Comparison of ENCODE assay signal across 23 mouse cellular contexts in the genomic region with DNA sequence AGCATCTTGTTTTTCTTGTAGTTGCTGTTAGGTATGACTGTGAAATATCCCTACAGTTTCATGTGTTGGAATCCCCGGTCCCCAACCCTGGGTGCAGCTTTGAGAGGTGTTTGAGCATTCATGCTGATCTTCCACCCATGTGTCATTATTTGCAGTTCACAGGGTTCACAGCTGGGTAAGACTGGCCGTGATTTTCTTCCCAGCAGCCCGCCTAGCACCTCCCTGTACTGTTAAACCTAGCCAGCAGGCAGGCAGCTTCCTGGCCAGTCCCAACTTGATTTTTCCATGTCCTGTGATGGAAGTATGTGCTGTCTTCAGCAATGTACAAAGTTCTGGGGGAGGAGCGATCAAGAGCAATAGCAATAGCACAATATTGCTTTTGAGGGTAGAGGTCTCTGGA.
DNase-seq lines count a peak whose midpoint lies in the region; ATAC-seq and TF ChIP-seq lines count a peak whose summit lies in the region.
"Had no signal": no experiment of that assay in that cellular context is flagged by ENCODE, and none has a peak within 500 bp of the region (broad histone marks: within the 10 kb centered on the region; RNA-seq: fewer than 3 reads in every experiment).

No protein-coding gene starts in this region.

- H3K4me3 ChIP-seq in kidney, postnatal 0 days (replicated peaks; ENCODE audit: low read depth, low read length) = no peak overlapping the region
- H3K4me3 ChIP-seq in lung, embryonic 16.5 days (ENCODE audit: low read length) = no peak overlapping the region
- H3K4me3 ChIP-seq in stomach, embryonic 16.5 days (replicated peaks; ENCODE audit: low read length) = no peak overlapping the region
- no peak overlapping the region for H3K4me3 ChIP-seq in stomach, postnatal 0 days (ENCODE audit: low read depth, low read length)
- H3K4me3 ChIP-seq: embryonic facial prominence, embryonic 12.5 days; embryonic facial prominence, embryonic 15.5 days; gastrocnemius, adult 2 months; heart, adult 2 months; hindbrain, embryonic 12.5 days; hindbrain, embryonic 15.5 days had no signal

- H3K4me1 ChIP-seq in kidney, postnatal 0 days (replicated peaks; ENCODE audit: insufficient read depth, low read length) = no peaks in the 10 kb centered on the region
- H3K4me1 ChIP-seq in lung, embryonic 16.5 days (replicated peaks; ENCODE audit: control insufficient read depth, insufficient read depth, low read length) = peaks cover 2% of the 10 kb centered on the region; the same call in 1 of the 2 replicates
- H3K4me1 ChIP-seq in stomach, embryonic 16.5 days (ENCODE audit: control insufficient read depth, insufficient read depth, low read length) = no peaks in the 10 kb centered on the region; the same call in 1 of the 2 replicates
- H3K4me1 ChIP-seq in stomach, postnatal 0 days (replicated peaks; ENCODE audit: control insufficient read depth, insufficient read depth) = peaks cover 3% of the 10 kb centered on the region; the same call in 1 of the 2 replicates

- TF ChIP-seq EP300 in stomach, postnatal 0 days (optimal IDR thresholded peaks at IDR 0.05) = no peak

- no peak overlapping the region for H3K27ac ChIP-seq in kidney, postnatal 0 days
- H3K27ac ChIP-seq in lung, embryonic 16.5 days (ENCODE audit: low read length) = no peak overlapping the region
- no peak overlapping the region for H3K27ac ChIP-seq in stomach, embryonic 16.5 days (ENCODE audit: low read length)
- H3K27ac ChIP-seq in stomach, postnatal 0 days (replicated peaks) = no peak overlapping the region
- H3K27ac ChIP-seq: embryonic facial prominence, embryonic 12.5 days; embryonic facial prominence, embryonic 15.5 days; gastrocnemius, adult 2 months; heart, adult 2 months; hindbrain, embryonic 12.5 days; hindbrain, embryonic 15.5 days had no signal

- WGBS in kidney, postnatal 0 days = 43% methylated on average over 4 of the region's 4 CpGs
- WGBS in lung, embryonic 16.5 days = 48% methylated on average over 4 of the region's 4 CpGs
- WGBS in stomach, embryonic 16.5 days = 52% methylated on average over 4 of the region's 4 CpGs
- 53% methylated on average over 4 of the region's 4 CpGs for WGBS in stomach, postnatal 0 days

- H3K9ac ChIP-seq in kidney, postnatal 0 days (ENCODE audit: low read depth, low read length) = no peak overlapping the region
- no peak overlapping the region for H3K9ac ChIP-seq in lung, embryonic 16.5 days (ENCODE audit: low read length)
- H3K9ac ChIP-seq in stomach, embryonic 16.5 days (ENCODE audit: low read length) = no peak overlapping the region
- H3K9ac ChIP-seq in stomach, postnatal 0 days (ENCODE audit: low read length) = no peak overlapping the region
- H3K9ac ChIP-seq: embryonic facial prominence, embryonic 12.5 days; embryonic facial prominence, embryonic 15.5 days; forebrain, postnatal 0 days; hindbrain, embryonic 12.5 days; hindbrain, embryonic 15.5 days had no signal

- no peaks in the 10 kb centered on the region for H3K27me3 ChIP-seq in kidney, postnatal 0 days (ENCODE audit: insufficient read depth, low read length)
- no peaks in the 10 kb centered on the region for H3K27me3 ChIP-seq in lung, embryonic 16.5 days (ENCODE audit: control insufficient read depth, insufficient read depth, low read depth, low read length)
- H3K27me3 ChIP-seq in stomach, embryonic 16.5 days (ENCODE audit: control insufficient read depth, insufficient read depth, low read length) = no peaks in the 10 kb centered on the region
- no peaks in the 10 kb centered on the region for H3K27me3 ChIP-seq in stomach, postnatal 0 days (ENCODE audit: control insufficient read depth, insufficient read depth, low read length)
- H3K27me3 ChIP-seq: embryonic facial prominence, embryonic 12.5 days; embryonic facial prominence, embryonic 15.5 days; hindbrain, embryonic 12.5 days; hindbrain, embryonic 15.5 days had no signal

- no peak overlapping the region for H3K4me2 ChIP-seq in kidney, postnatal 0 days (ENCODE audit: low read length)
- no peak overlapping the region for H3K4me2 ChIP-seq in lung, embryonic 16.5 days (ENCODE audit: low read depth, low read length)
- H3K4me2 ChIP-seq in stomach, embryonic 16.5 days (ENCODE audit: low read depth, low read length) = no peak overlapping the region
- H3K4me2 ChIP-seq in stomach, postnatal 0 days (replicated peaks; ENCODE audit: low read depth) = no peak overlapping the region
- H3K4me2 ChIP-seq: embryonic facial prominence, embryonic 12.5 days; embryonic facial prominence, embryonic 15.5 days; heart, embryonic 11.5 days; hindbrain, embryonic 12.5 days; hindbrain, embryonic 15.5 days had no signal

- H3K9me3 ChIP-seq in kidney, postnatal 0 days (replicated peaks; ENCODE audit: low read length) = no peaks in the 10 kb centered on the region
- no peaks in the 10 kb centered on the region for H3K9me3 ChIP-seq in lung, embryonic 16.5 days (ENCODE audit: control insufficient read depth, low read length)
- no peaks in the 10 kb centered on the region for H3K9me3 ChIP-seq in stomach, embryonic 16.5 days (replicated peaks; ENCODE audit: control insufficient read depth, low read length)
- no peaks in the 10 kb centered on the region for H3K9me3 ChIP-seq in stomach, postnatal 0 days (ENCODE audit: control insufficient read depth, low read length)
- H3K9me3 ChIP-seq: embryonic facial prominence, embryonic 12.5 days; embryonic facial prominence, embryonic 15.5 days; hindbrain, embryonic 12.5 days; hindbrain, embryonic 15.5 days had no signal

- H3K36me3 ChIP-seq in kidney, postnatal 0 days (ENCODE audit: insufficient read depth, low read length) = no peaks in the 10 kb centered on the region
- H3K36me3 ChIP-seq in lung, embryonic 16.5 days (ENCODE audit: control insufficient read depth, insufficient read depth, low read length) = no peaks in the 10 kb centered on the region
- no peaks in the 10 kb centered on the region for H3K36me3 ChIP-seq in stomach, embryonic 16.5 days (ENCODE audit: control insufficient read depth, insufficient read depth, low read length)
- H3K36me3 ChIP-seq in stomach, postnatal 0 days (ENCODE audit: control insufficient read depth, insufficient read depth, low read length) = no peaks in the 10 kb centered on the region
- H3K36me3 ChIP-seq: embryonic facial prominence, embryonic 12.5 days; embryonic facial prominence, embryonic 15.5 days; hindbrain, embryonic 12.5 days; hindbrain, embryonic 15.5 days had no signal

- DNase-seq in kidney, postnatal 0 days (ENCODE audit: low spot score) = no peak
- no peak for DNase-seq in kidney, adult 8-10 months
- DNase-seq in lung, postnatal 10 days = no peak
- DNase-seq in stomach, postnatal 0 days (ENCODE audit: low spot score) = peak; percentile 33
- DNase-seq: adrenal gland, adult 2 months; adrenal gland, postnatal 14 days; cerebellum, adult 11 months; cerebellum, adult 2 months; cerebellum, adult 9-11 months; cerebellum, postnatal 25 days; forebrain, postnatal 0 days; gastrocnemius, adult 2 months; gastrocnemius, postnatal 25 days; heart, adult 2 months had no signal

- ATAC-seq in kidney, postnatal 0 days (replicated peaks; ENCODE audit: low FRiP score, low read depth) = peak; percentile 43; the same call in 1 of the 2 replicates
- ATAC-seq in lung, embryonic 16.5 days (ENCODE audit: low read depth) = peak; percentile 60
- peak; percentile 69; the same call in 1 of the 2 replicates for ATAC-seq in stomach, embryonic 16.5 days (ENCODE audit: insufficient read depth, low FRiP score)
- ATAC-seq in stomach, postnatal 0 days (ENCODE audit: low FRiP score, low TSS enrichment) = peak; percentile 66
- ATAC-seq: CD4-positive, CD25-positive, alpha-beta regulatory T cell, adult 4 months; forebrain, embryonic 14.5 days; forebrain, postnatal 0 days had no signal

- no peak for TF ChIP-seq CTCF in kidney, postnatal 0 days (IDR thresholded peaks at IDR 0.05; ENCODE audit: low read depth)
- TF ChIP-seq CTCF in stomach, postnatal 0 days (IDR thresholded peaks at IDR 0.05; ENCODE audit: low read depth) = no peak
